Mouse (Mus musculus) spleen, adult 18-20 months (tissue): ENCODE measurements around the gene Cd80.
"Not testable (repeated sequence)": the region's sequence is repeated elsewhere in the genome, so short reads cannot be mapped to it uniquely, and the experiment has no call there.

ENCODE experiments used
- DNase-seq, 2 experiments: peaks; one replicate each; pipeline ENCODE4 v3.0.0; 2022; ENCODE audit warnings: mixed read lengths in 2 of 2

The Cd80 gene

GRCm38 (mm10) chr16:38474677-38475286 is 19.4 kb downstream of the Cd80 start:
- DNase-seq: no peak

- no peak for DNase-seq
Measured at GRCm38 (mm10) chr16:38475681-38476311, 20.4 kb downstream of the Cd80 start.

GRCm38 (mm10) chr16:38476312-38477240 is 21.2 kb downstream of the Cd80 start:
- DNase-seq: peak in 1 of 2 experiments; percentile 51

GRCm38 (mm10) chr16:38477241-38477608 is 21.9 kb downstream of the Cd80 start:
- not testable (repeated sequence) for DNase-seq

- DNase-seq: no peak
Measured at GRCm38 (mm10) chr16:38478296-38478695, 22.9 kb downstream of the Cd80 start.

GRCm38 (mm10) chr16:38481327-38481726 is 26.0 kb downstream of the Cd80 start:
- DNase-seq: no peak

GRCm38 (mm10) chr16:38482780-38483562 is 27.6 kb downstream of the Cd80 start:
- DNase-seq: peak in 1 of 2 experiments; percentile 53

- DNase-seq: peak; percentile 17 to 42
Measured at GRCm38 (mm10) chr16:38483582-38484309, 28.4 kb downstream of the Cd80 start.

GRCm38 (mm10) chr16:38492551-38492950 is 37.2 kb downstream of the Cd80 start:
- no peak for DNase-seq

GRCm38 (mm10) chr16:38493890-38494289 is 38.5 kb downstream of the Cd80 start:
- DNase-seq: no peak

- no peak for DNase-seq
Measured at GRCm38 (mm10) chr16:38496604-38497140, 41.3 kb downstream of the Cd80 start.

GRCm38 (mm10) chr16:38502469-38502868 is 47.1 kb downstream of the Cd80 start:
- DNase-seq: no peak

- no peak for DNase-seq
Measured at GRCm38 (mm10) chr16:38503528-38503927, 48.2 kb downstream of the Cd80 start.

- peak in 1 of 2 experiments; percentile 46 for DNase-seq
Measured at GRCm38 (mm10) chr16:38506041-38506634, 50.8 kb downstream of the Cd80 start.

- no peak for DNase-seq
Measured at GRCm38 (mm10) chr16:38510846-38511245, 55.5 kb downstream of the Cd80 start.

- no peak for DNase-seq
Measured at GRCm38 (mm10) chr16:38519140-38519539, 63.8 kb downstream of the Cd80 start.

GRCm38 (mm10) chr16:38521211-38521987 is 66.0 kb downstream of the Cd80 start:
- DNase-seq: no peak

- DNase-seq: peak; percentile 93 to 96
Measured at GRCm38 (mm10) chr16:38522129-38523084, 67.0 kb downstream of the Cd80 start, which contains the start of gene Timmdc1. Gene Timmdc1 (minus strand): TSS chr16:38522663.

- no peak for DNase-seq
Measured at GRCm38 (mm10) chr16:38526264-38526663, 70.9 kb downstream of the Cd80 start.
